Mouse (Mus musculus): ENCODE measurements around the gene Ucp1. TPM values are rescaled to one million over a fixed set of nuclear protein-coding genes. Genes with fewer than 3 reads are reported as not detected.

Ucp1 gene
- polyA plus RNA-seq, 1 experiment from 2014 or later = not detected

- Histone ChIP-seq H3K27ac (no peak overlapping the region), H3K27me3 (replicated peaks) (no peaks in the 10 kb centered on the region), H3K9me3 (no peaks in the 10 kb centered on the region), H3K36me3 (no peaks in the 10 kb centered on the region), H3K4me2 (replicated peaks) (no peak overlapping the region), H3K4me1 (replicated peaks) (no peaks in the 10 kb centered on the region), H3K4me3 (replicated peaks) (no peak overlapping the region), H3K9ac (no peak overlapping the region)
- WGBS = 85% methylated on average over 3 of the region's 3 CpGs
- ATAC-seq = no peak
Measured at GRCm38 (mm10) chr8:83342076-83342475, 51.9 kb downstream of the Ucp1 start.

DNA sequence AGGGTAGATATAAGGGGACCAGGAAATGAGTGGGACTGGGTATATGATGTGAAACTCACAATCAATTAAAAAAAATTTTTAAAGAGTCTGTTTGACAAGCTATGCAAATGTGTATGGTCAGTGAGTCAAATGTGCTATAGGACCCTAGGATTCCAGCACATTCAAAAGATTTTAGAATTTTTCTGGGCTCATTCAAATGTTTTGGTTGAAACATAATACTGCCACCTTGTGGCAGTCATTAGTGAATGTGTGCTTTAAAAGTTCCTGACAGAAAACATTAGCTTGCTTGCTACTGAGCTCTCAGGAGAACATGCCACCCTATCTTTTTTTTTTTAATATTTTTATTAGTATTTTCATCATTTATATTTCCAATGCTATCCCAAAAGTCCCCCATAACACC is 52.5 kb downstream of the Ucp1 start:
- no peak overlapping the region for H3K4me3 ChIP-seq (replicated peaks)
- no peak overlapping the region for H3K4me2 ChIP-seq (replicated peaks)
- no peak for ATAC-seq
- H3K27me3 ChIP-seq (replicated peaks) = no peaks in the 10 kb centered on the region
- H3K27ac ChIP-seq = no peak overlapping the region
- H3K9ac ChIP-seq = no peak overlapping the region
- H3K9me3 ChIP-seq = no peaks in the 10 kb centered on the region
- H3K4me1 ChIP-seq (replicated peaks) = no peaks in the 10 kb centered on the region
- H3K36me3 ChIP-seq = no peaks in the 10 kb centered on the region

Other genes with a start within 250 kb of the Ucp1 start
- gene Tbc1d9, start 125.0 kb upstream of the Ucp1 start, polyA plus RNA-seq (2015; fragmentation: Nextera tagmentation; extraction: Ambion mirVana) = 2.6 TPM in 2 replicates
- gene Gm10645, start 124.2 kb upstream of the Ucp1 start, polyA plus RNA-seq (2015; fragmentation: Nextera tagmentation; extraction: Ambion mirVana) = 1.3 and 2.2 TPM in 2 replicates
- 11.6 and 11.9 TPM in 2 replicates for gene Elmod2, start 42.1 kb downstream of the Ucp1 start, polyA plus RNA-seq (2015; fragmentation: Nextera tagmentation; extraction: Ambion mirVana)
- not detected in 2 replicates for gene Mgat4d, start 58.1 kb downstream of the Ucp1 start, polyA plus RNA-seq (2015; fragmentation: Nextera tagmentation; extraction: Ambion mirVana)
- gene Clgn, start 99.5 kb downstream of the Ucp1 start, polyA plus RNA-seq (2015; fragmentation: Nextera tagmentation; extraction: Ambion mirVana) = 0.48 and 0.55 TPM in 2 replicates
- 96.0 and 117 TPM in 2 replicates for gene Scoc, start 168.0 kb downstream of the Ucp1 start, polyA plus RNA-seq (2015; fragmentation: Nextera tagmentation; extraction: Ambion mirVana)
- gene Olfr370, start 245.4 kb downstream of the Ucp1 start, polyA plus RNA-seq (2015; fragmentation: Nextera tagmentation; extraction: Ambion mirVana) = not detected in 2 replicates